Mouse (Mus musculus) G1E (cell line): ENCODE data around the gene Acad9. TPM values are rescaled to one million over a fixed set of nuclear protein-coding genes. Genes with fewer than 3 reads are reported as not detected.

Experiments used
- ATAC-seq: 2 replicates; pipeline ENCODE4 v1.8.0; 2016; ENCODE audit warnings: mild to moderate bottlenecking; ENCODE audit not compliant: insufficient number of reproducible peaks, poor library complexity, low FRiP score, severe bottlenecking; ENCODE audit errors: extremely low read depth
- DNase-seq: peaks from one replicate; pipeline ENCODE4 v3.0.0; 2012; ENCODE audit warnings: low spot score
- H3K27me3 ChIP-seq: 2 replicates; pipeline ENCODE4 v1.6.1; 2012; ENCODE audit warnings: mild to moderate bottlenecking, low read length, inconsistent platforms; ENCODE audit not compliant: insufficient read depth
- H3K36me3 ChIP-seq: replicated peaks from 2 replicates; pipeline ENCODE3; 2012; ENCODE audit warnings: mild to moderate bottlenecking, inconsistent platforms
- H3K4me1 ChIP-seq: 2 replicates; pipeline ENCODE4 v1.6.1; 2012; ENCODE audit warnings: low read depth, low read length, inconsistent platforms, mixed read lengths; ENCODE audit not compliant: insufficient read depth
- H3K4me3 ChIP-seq: 2 replicates; pipeline ENCODE4 v1.5.1; 2012; ENCODE audit warnings: low read depth, mild to moderate bottlenecking, inconsistent platforms, low read length, moderate library complexity, mixed read lengths
- H3K9me3 ChIP-seq: replicated peaks from 2 replicates; pipeline ENCODE4 v1.6.1; 2012; ENCODE audit warnings: inconsistent platforms
- CTCF ChIP-seq: IDR thresholded peaks from 2 replicates; pipeline ENCODE4 v1.5.1; 2012; ENCODE audit warnings: low read depth, low read length, inconsistent platforms, mixed read lengths
- GATA1 ChIP-seq: IDR thresholded peaks from 2 replicates; pipeline ENCODE4 v1.6.1; 2012; ENCODE audit warnings: borderline replicate concordance, low read length, inconsistent platforms, mixed read lengths
- GATA2 ChIP-seq: IDR thresholded peaks from 2 replicates; pipeline ENCODE4 v1.6.1; 2012; ENCODE audit warnings: low read depth, low read length, inconsistent platforms, borderline replicate concordance
- POLR2AphosphoS5 ChIP-seq: IDR thresholded peaks from 2 replicates; pipeline ENCODE4 v1.6.1; 2012; ENCODE audit warnings: low read depth, low read length, inconsistent platforms; ENCODE audit not compliant: insufficient replicate concordance
- TAL1 ChIP-seq: conservative IDR thresholded peaks from 2 replicates; pipeline ENCODE4 v1.6.1; 2012; ENCODE audit warnings: low read depth, low read length, inconsistent platforms, mixed read lengths
- polyA plus RNA-seq: library from polyadenylated mRNA; stranded (reverse); fragments of >175 nt; gene quantifications from 2 replicates; pipeline ENCODE4 v1.2.3, GENCODE M21; 2012
- total RNA-seq, 2 experiments: library from RNA; stranded (forward) in 1 of 2; stranded (reverse) in 1 of 2; fragments of 200-1000 nt in 1 of 2; fragments of >200 nt in 1 of 2; fragmentation: Nextera tagmentation in 1 of 2; gene quantifications; 2 replicates each; pipeline ENCODE4 v1.2.3; 2014 to 2017

The Acad9 gene
- total and polyA plus RNA-seq, 3 experiments: 21.1 to 29.6 (median 29.4) TPM

GRCm38 (mm10) chr3:36071047-36071446 is 5.3 kb downstream of the Acad9 start:
- peaks cover 64% of the 10 kb centered on the region for H3K36me3 ChIP-seq
- ATAC-seq: no peak

GRCm38 (mm10) chr3:36074231-36074630 is 8.5 kb downstream of the Acad9 start:
- no peak for TF ChIP-seq CTCF
- no peak for TF ChIP-seq POLR2AphosphoS5
- TF ChIP-seq TAL1: no peak
- no peak for TF ChIP-seq GATA2
- no peak for TF ChIP-seq GATA1
- peaks cover 80% of the 10 kb centered on the region for H3K36me3 ChIP-seq
- no peak for ATAC-seq

More at GRCm38 (mm10) chr3:36071047-36071446, 5.3 kb downstream of the Acad9 start:
- H3K4me3 ChIP-seq: no peak overlapping the region
- no peak for DNase-seq
- no peaks in the 10 kb centered on the region for H3K9me3 ChIP-seq
- H3K27me3 ChIP-seq: no peaks in the 10 kb centered on the region
- TF ChIP-seq POLR2AphosphoS5 (no peak), CTCF (no peak), GATA2 (no peak), TAL1 (no peak), GATA1 (no peak)
- H3K4me1 ChIP-seq: peaks cover 18% of the 10 kb centered on the region

GRCm38 (mm10) chr3:36075466-36075865 is 9.7 kb downstream of the Acad9 start:
- DNase-seq: no peak
- Histone ChIP-seq H3K4me1 (no peaks in the 10 kb centered on the region), H3K36me3 (peaks cover 84% of the 10 kb centered on the region), H3K27me3 (no peaks in the 10 kb centered on the region), H3K9me3 (no peaks in the 10 kb centered on the region), H3K4me3 (no peak overlapping the region)
- ATAC-seq: no peak
- TF ChIP-seq POLR2AphosphoS5: no peak
- no peak for TF ChIP-seq TAL1
- TF ChIP-seq CTCF: no peak
- TF ChIP-seq GATA2: no peak
- TF ChIP-seq GATA1: no peak

More at GRCm38 (mm10) chr3:36074231-36074630, 8.5 kb downstream of the Acad9 start:
- H3K4me1 ChIP-seq: no peaks in the 10 kb centered on the region
- H3K27me3 ChIP-seq: no peaks in the 10 kb centered on the region
- H3K9me3 ChIP-seq: no peaks in the 10 kb centered on the region
- no peak overlapping the region for H3K4me3 ChIP-seq
- no peak for DNase-seq

- Histone ChIP-seq H3K4me1 (no peaks in the 10 kb centered on the region), H3K36me3 (peaks cover 92% of the 10 kb centered on the region), H3K27me3 (no peaks in the 10 kb centered on the region), H3K4me3 (no peak overlapping the region), H3K9me3 (no peaks in the 10 kb centered on the region)
- DNase-seq: no peak
- TF ChIP-seq POLR2AphosphoS5 (no peak), TAL1 (no peak), GATA2 (no peak), CTCF (no peak), GATA1 (no peak)
- no peak for ATAC-seq
Observed at GRCm38 (mm10) chr3:36077386-36077785, 11.6 kb downstream of the Acad9 start.

GRCm38 (mm10) chr3:36079886-36080285 is 14.1 kb downstream of the Acad9 start:
- H3K4me1 ChIP-seq: no peaks in the 10 kb centered on the region
- TF ChIP-seq POLR2AphosphoS5: no peak
- no peak for TF ChIP-seq GATA2
- TF ChIP-seq CTCF: no peak
- no peak for TF ChIP-seq GATA1
- TF ChIP-seq TAL1: no peak
- H3K4me3 ChIP-seq: no peak overlapping the region
- H3K9me3 ChIP-seq: no peaks in the 10 kb centered on the region
- DNase-seq (no peak), ATAC-seq (no peak)
- H3K36me3 ChIP-seq: peaks cover 96% of the 10 kb centered on the region
- H3K27me3 ChIP-seq: no peaks in the 10 kb centered on the region

GRCm38 (mm10) chr3:36080741-36081140 is 15.0 kb downstream of the Acad9 start:
- TF ChIP-seq TAL1 (no peak), CTCF (no peak), GATA1 (no peak), GATA2 (no peak), POLR2AphosphoS5 (no peak)
- H3K9me3 ChIP-seq: no peaks in the 10 kb centered on the region
- ATAC-seq: no peak
- H3K27me3 ChIP-seq: no peaks in the 10 kb centered on the region
- H3K4me1 ChIP-seq: no peaks in the 10 kb centered on the region
- DNase-seq: no peak
- no peak overlapping the region for H3K4me3 ChIP-seq
- H3K36me3 ChIP-seq: peaks cover 96% of the 10 kb centered on the region
